Mouse (Mus musculus) gonadal fat pad, adult 2 months (tissue): Measurements from ENCODE around the gene Spns3. TPM values are rescaled to one million over a fixed set of nuclear protein-coding genes. Genes with fewer than 3 reads are reported as not detected.

Experiments used
- DNase-seq: peaks from one replicate; pipeline ENCODE4 v3.0.0-alpha.2; 2012; ENCODE audit warnings: low read depth
- polyA plus RNA-seq: library from polyadenylated mRNA; depleted of rRNA; stranded (reverse); fragments of >200 nt; gene quantifications from 2 replicates; pipeline ENCODE4 v1.2.3, GENCODE M21; 2012

Spns3 gene
- polyA plus RNA-seq, 1 experiment = 2.5 TPM

- DNase-seq = no peak
These were observed 65.8 kb downstream of the Spns3 start for GRCm38 (mm10) chr11:72484549-72484948.

DNA sequence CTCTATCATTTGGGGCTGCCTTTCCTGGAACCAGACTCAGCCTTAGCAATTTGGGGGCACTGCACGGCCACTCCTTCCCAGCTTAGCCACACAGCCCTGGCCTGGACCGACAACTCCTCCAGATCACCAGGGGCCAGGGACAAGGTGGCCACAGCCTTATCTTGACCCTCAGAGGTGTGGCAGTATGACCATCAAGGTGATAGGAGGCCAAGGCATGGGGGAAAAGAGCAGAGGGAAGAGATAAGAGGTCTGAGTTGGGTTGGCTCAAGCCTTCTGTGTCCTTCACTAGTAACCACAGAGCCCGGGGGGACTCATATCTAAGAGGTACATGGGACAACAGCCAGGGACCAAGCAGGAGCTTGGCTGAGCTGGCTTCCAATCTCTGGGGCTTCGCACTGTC lies 68.4 kb downstream of the Spns3 start:
- DNase-seq = no peak

DNA sequence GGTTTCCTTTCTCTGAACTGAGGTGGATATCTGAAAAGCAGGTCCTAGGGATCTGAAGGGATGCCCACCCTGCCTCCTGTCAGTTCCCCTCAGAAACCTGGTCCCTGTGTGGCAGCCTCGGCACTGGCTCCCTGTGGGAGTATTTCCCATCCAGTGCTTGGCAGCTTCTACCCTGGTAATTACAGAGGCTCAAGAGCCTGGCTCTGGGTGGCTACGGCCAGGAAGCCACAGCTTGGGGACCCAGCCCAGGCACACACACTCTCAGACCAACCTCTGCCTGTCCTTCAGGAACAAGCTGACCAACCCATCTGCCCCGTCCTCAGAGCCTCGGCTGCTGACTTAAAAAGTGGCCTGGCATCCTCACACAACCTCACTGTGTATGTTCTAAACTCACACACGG lies 69.0 kb downstream of the Spns3 start:
- DNase-seq = no peak

DNA sequence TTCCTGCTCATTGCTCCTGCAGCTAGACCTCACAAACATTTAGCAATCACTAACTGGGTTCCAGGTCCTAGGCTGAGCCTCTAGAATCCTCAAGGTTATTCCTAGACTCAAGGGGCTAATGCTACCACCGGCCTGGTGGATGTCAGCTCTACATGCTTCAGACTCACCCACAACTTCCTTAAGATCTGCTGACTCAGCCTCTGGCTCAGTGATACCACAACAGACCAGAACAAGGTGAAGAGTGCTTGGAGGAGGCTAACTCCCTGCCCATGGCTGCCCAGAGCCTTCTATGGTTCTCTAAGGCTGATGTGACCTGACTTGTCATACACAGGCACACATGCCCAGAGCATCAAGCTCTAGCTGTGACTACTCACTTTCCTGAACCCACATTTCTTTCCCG lies 70.8 kb downstream of the Spns3 start:
- no peak for DNase-seq

DNA sequence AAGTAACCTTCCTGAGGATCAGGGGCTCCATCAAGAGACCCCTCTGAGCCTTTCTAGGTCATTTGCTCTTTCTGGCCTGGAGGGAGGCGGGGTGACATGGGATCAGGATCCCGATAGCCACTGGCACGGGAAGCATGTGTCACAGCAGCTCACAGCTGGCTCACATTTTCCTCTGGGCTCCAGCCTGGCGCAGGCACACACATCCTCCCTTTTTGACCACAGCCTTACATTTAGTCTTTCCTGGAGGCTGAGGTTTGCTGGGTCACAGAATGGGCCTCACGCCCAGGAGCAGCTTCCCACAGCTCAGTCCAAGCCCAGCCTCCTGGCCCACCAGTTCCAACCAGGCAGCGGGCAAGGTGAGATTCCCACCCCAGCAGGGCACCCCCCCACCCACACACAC lies 72.1 kb downstream of the Spns3 start:
- no peak for DNase-seq

GRCm38 (mm10) chr11:72477653-72478052 lies 72.7 kb downstream of the Spns3 start:
- DNase-seq = no peak

GRCm38 (mm10) chr11:72477182-72477581 lies 73.1 kb downstream of the Spns3 start:
- no peak for DNase-seq

- DNase-seq = no peak
These were observed 74.2 kb downstream of the Spns3 start for GRCm38 (mm10) chr11:72476074-72476625.

DNA sequence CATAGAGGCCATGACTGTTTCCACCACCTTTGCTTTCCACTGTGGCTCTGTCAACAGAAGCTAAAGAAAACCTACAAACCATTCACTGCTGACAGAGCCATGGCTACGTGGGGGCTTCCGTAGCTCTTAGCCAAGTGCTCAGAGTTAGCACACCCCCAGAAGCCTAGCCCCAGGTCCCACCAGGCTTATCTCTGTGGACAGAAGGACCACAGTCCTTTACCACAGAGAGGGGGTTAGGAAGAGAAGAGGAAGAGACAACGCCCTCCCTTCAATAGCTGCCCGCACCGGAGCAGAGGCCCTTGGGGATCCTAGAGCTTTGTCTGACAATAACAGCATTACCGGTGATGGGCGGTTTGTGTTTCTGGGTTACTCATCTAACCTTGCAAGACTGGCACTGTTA lies 74.9 kb downstream of the Spns3 start:
- DNase-seq = no peak

GRCm38 (mm10) chr11:72474926-72475325 lies 75.4 kb downstream of the Spns3 start:
- no peak for DNase-seq

GRCm38 (mm10) chr11:72473540-72473939 lies 76.8 kb downstream of the Spns3 start:
- DNase-seq = no peak

DNA sequence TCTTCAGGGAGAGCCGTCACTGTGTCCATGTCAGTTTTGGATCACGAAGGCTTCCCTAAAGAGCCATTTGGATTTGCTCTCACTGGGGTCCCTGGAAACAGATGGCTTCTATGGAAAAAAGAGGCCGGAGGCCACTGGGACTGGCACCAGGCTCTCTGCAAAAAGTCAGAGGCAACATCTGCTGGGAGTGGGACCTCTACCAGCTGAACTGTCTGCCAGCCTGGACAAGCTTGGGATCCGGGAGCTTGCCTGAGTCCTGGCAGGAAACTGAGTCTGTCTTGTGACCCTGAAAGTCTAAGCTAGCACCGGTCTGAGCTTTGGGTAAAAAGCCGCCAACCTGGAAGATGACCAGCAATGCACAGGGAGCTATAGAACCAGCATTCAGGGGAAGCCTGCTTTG lies 78.9 kb downstream of the Spns3 start:
- no peak for DNase-seq

- no peak for DNase-seq
These were observed 80.3 kb downstream of the Spns3 start for GRCm38 (mm10) chr11:72470004-72470403.

DNA sequence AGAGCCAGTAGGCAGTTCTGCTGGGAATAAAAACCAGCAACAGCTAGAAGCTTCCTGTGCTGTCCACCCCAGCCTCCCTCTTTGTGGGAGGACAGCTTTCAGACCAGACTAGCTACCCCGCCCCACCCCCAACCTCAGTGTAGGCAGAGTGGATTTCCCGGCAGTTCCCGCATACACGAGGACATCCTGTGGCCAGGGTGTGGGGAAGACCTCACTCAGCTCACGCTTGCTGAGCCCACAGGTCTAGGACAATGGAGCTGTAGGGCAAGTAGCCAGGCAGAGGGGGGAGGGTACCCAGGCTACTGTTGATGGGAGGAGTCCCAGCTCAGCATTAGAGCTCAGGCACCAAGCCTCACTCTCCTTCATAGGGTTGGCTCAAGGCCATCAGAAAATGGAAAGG lies 81.1 kb downstream of the Spns3 start:
- no peak for DNase-seq

DNA sequence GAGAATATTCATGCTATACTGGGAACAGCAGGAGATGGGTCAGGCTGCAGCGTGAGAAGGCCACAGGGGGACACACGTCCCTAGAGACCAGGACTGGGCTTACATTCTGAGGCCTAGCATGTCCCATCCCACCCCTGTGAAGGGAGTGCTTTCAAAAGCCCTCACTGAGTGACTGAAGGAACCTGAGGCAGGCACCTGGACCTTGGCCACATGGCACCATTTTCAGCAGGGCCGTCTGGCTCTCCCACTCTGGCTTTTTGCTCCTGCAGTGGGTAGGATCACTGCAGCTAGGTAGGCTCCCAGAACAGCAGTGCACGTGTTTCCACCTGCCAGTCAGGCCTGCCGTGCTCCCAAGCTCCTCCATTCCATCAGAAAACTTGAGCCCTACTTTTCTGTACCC lies 81.8 kb downstream of the Spns3 start:
- DNase-seq = no peak

GRCm38 (mm10) chr11:72466694-72467507 lies 83.4 kb downstream of the Spns3 start:
- DNase-seq = no peak

DNA sequence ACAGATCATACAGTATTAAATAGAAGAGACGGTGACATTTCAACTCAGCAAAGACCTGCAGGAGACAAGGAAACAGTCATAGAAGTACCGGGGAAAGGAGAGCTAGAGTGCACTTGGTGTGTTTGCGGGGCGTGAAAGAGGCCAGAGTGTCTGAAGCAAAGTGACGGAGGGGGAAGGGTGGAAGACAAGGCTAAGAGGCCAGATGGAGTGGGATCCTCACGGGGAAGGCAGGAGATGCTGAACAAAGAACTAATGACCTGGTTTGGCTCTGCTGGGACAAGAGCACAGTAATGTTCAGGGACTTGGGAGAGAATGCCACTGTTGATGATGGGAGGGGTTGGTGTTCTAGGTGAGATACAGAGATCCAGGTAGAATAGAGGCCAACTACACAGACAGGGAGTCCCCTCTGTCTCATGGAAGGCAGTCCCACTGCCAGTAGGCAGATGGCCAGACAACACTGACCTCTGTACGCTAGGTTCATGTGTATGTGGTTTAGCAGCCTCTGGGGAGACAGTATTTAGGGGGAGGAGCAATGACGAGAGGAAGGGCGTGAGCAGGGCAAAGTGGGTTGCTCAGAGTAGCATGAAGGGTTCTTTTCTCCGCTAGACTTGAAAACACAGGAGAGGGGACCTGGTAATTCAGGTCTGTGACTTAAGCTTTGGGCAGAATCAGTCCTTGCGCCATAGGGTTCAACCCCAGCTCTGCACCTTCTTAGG lies 84.2 kb downstream of the Spns3 start:
- no peak for DNase-seq

GRCm38 (mm10) chr11:72464821-72465220 lies 85.5 kb downstream of the Spns3 start:
- DNase-seq = no peak

DNA sequence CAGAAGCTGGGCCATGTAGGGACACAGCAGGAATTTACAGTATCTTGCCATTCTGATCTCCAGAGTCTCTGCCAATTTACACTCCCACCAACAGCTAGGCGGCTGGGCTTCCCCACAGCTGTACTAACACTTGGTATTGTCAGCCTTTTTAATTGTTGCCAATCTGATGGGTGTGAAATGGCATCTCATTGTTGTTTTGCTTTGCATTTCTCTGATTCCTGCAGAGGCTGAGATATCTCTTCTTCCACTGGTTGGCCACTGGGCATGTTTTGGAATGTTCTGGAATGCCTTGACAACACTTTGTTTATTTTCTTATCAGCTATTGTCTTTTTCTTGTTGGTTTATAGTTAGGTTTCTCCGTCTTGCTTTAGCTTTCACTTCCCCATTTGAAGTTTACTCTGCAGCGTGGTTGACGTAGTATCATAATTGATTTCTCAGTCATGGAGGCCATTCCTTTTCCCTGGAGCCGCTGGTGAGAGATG lies 88.8 kb downstream of the Spns3 start:
- no peak for DNase-seq

DNA sequence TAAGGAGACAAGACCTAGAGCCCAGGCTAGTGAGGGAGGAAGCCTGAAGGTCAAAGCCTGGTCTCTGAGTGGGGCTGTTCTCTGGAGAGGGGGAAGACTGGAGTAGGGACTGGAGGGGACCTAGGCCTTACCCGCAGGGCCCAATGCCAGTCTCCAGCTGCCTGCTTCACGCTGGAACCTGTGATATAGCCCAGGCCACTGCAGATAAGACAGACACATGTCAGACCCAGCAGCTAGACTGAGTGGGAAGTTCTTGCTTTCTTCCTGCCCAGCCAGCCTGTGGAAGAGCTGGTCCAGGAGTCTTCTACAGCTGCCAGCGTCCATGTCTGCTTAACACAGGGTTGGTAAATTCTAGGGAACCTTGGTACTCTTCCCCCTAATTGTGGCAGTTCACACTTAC lies 91.8 kb downstream of the Spns3 start:
- no peak for DNase-seq

- DNase-seq = no peak
These were observed 92.3 kb downstream of the Spns3 start for GRCm38 (mm10) chr11:72457995-72458496.

- no peak for DNase-seq
These were observed 94.6 kb downstream of the Spns3 start for GRCm38 (mm10) chr11:72455694-72456093.
